ENCODE assay signal across 8 mouse cellular contexts in the genomic region with DNA sequence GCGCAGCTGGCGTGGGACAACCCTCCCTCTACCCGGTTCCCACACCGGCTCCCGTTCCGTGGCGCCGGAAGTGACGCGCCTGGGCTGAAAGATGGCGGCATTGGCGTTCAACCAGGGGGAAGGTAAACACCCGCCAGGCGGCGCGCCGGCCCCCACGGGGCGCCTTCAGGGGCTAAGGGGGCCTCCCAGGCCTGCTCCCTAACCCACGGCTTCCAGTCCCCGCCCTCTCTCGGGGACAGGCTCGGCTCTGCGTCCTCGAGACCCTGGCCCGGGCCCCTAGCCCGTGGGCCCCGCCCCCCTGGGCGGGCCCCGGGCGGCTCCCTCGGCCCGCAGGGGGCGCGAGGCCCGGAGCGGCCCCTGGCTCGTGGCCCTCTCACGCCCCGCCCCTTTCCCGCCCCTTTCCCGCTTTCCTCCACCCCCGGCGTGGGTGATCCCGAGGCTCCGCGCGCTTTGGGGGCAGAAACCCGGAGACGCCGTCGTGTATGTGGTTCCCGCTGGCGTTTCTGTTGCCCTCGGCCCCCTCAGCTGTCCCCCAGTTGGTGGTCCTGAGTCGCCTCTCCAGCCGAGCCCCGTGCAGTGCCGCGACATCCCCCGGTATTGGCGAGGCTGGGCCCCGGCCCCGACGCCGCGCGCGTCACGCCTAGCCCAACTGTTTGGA. TPM values are rescaled to one million over a fixed set of nuclear protein-coding genes. Genes with fewer than 3 reads are reported as not detected.
A peak's percentile ranks its signal among the peaks of the same experiment; 100 is the strongest.
DNase-seq lines count a peak whose midpoint lies in the region; ATAC-seq lines count a peak whose summit lies in the region.

Klhl15 (plus strand) TSS at position 68 of the 658 bp plus-strand sequence.

- H3K27me3 ChIP-seq in intestine, embryonic 16.5 days (replicated peaks; ENCODE audit: control insufficient read depth, insufficient read depth, low read length): peaks cover 9% of the 10 kb centered on the region

- no peaks in the 10 kb centered on the region for H3K36me3 ChIP-seq in intestine, embryonic 16.5 days (ENCODE audit: control insufficient read depth, insufficient read depth, low read length)

- intact Hi-C loops in left cerebral cortex, postnatal 25 days (cut with DNase I): loop anchor here (1.0 to 5.0 kb wide), 2 partner anchors 132 to 1087 kb away; partner anchors contain the start of gene Fam90a1b

- peak within 1 kb of the TSS; percentile 65 for H3K4me3 ChIP-seq in intestine, embryonic 16.5 days (ENCODE audit: low read length)

- no peaks in the 10 kb centered on the region for H3K9me3 ChIP-seq in intestine, embryonic 16.5 days (ENCODE audit: control insufficient read depth, low read length)

- H3K27ac ChIP-seq in intestine, embryonic 16.5 days (ENCODE audit: low read length): peak within 1 kb of the TSS; percentile 88

- DNase-seq in adrenal gland, postnatal 10 days: peak; percentile 88
- peak; percentile 85 for DNase-seq in embryo, embryonic 9.5 days (ENCODE audit: extremely low spot score)
- DNase-seq in gastrocnemius, postnatal 4 days (ENCODE audit: low spot score in 2 of 2): peak; percentile 72 to 80
- DNase-seq in left cerebral cortex, postnatal 25 days (ENCODE audit: low spot score in 2 of 2): peak; percentile 75 to 79
- peak; percentile 89 for DNase-seq in mesoderm, embryonic 11.5 days (ENCODE audit: low read depth, low spot score)
- peak; percentile 78 for DNase-seq in right cerebral cortex, postnatal 25 days
- peak; percentile 80 to 81 for DNase-seq in urinary bladder, postnatal 4 days (ENCODE audit: low spot score in 2 of 2)

- H3K9ac ChIP-seq in intestine, embryonic 16.5 days (ENCODE audit: low read depth, low read length): peak within 1 kb of the TSS; percentile 74

- peak; percentile 99 for ATAC-seq in intestine, embryonic 16.5 days

- no peaks in the 10 kb centered on the region for H3K4me1 ChIP-seq in intestine, embryonic 16.5 days (ENCODE audit: control insufficient read depth, insufficient read depth, low read length)

- WGBS in intestine, embryonic 16.5 days: 7% methylated on average over 47 of the region's 70 CpGs

- peak within 1 kb of the TSS; percentile 51 for H3K4me2 ChIP-seq in intestine, embryonic 16.5 days (ENCODE audit: low read depth, low read length)

RNA-seq across cellular contexts. Expression of gene Klhl15, which starts in this region (rescaled TPM):
- total RNA-seq in adrenal gland, postnatal 10 days (2021): 10 to 100 TPM; 12.3 to 18.2 TPM
- 10 to 100 TPM; 10.7 to 10.9 TPM for total RNA-seq in gastrocnemius, postnatal 4 days (2021)
- polyA plus RNA-seq in intestine, embryonic 16.5 days (2015; fragmentation: Nextera tagmentation; extraction: Ambion mirVana): 5.7 and 6.2 TPM in 2 replicates
- total RNA-seq in left cerebral cortex, postnatal 25 days (2021): 10 to 100 TPM; 24.9 to 27.2 TPM

Comparison
In these comparisons a context has a peak if more than half of its experiments do, and no peak if none do; other contexts are left out.
1. Peak in every context shown above with its lines: DNase-seq, ATAC-seq, H3K4me3 ChIP-seq and H3K27ac ChIP-seq.